Mouse (Mus musculus) hindbrain, embryonic 16.5 days (tissue): ENCODE data around the gene Inpp4b. TPM values are rescaled to one million over a fixed set of nuclear protein-coding genes. Genes with fewer than 3 reads are reported as not detected.
A peak's percentile ranks its signal among the peaks of the same experiment; 100 is the strongest.
"Not testable (repeated sequence)": the region's sequence is repeated elsewhere in the genome, so short reads cannot be mapped to it uniquely, and the experiment has no call there.

Experiments
- ATAC-seq: fragments of 200-750 bp; cut with Nextera tagmentation; 2 replicates; pipeline ENCODE4 v1.8.0; 2017; ENCODE audit warnings: moderate TSS enrichment, moderate library complexity
- H3K27ac ChIP-seq: fragments of 300-500 bp; sonication (generic); 2 replicates; pipeline ENCODE4 v1.5.1; 2014; ENCODE audit warnings: low read depth, mild to moderate bottlenecking, control low read depth, low read length, moderate library complexity
- H3K27me3 ChIP-seq: fragments of 300-500 bp; sonication (generic); replicated peaks from 2 replicates; pipeline ENCODE4 v1.6.1; 2014; ENCODE audit warnings: low read length; ENCODE audit not compliant: control insufficient read depth, insufficient read depth
- H3K36me3 ChIP-seq: fragments of 300-500 bp; sonication (generic); 2 replicates; pipeline ENCODE4 v1.6.1; 2014; ENCODE audit warnings: mild to moderate bottlenecking, low read length, moderate library complexity, mixed read lengths; ENCODE audit not compliant: control insufficient read depth, insufficient read depth
- H3K4me1 ChIP-seq: fragments of 300-500 bp; sonication (generic); 2 replicates; pipeline ENCODE4 v1.6.1; 2014; ENCODE audit warnings: low read depth, low read length; ENCODE audit not compliant: control insufficient read depth, insufficient read depth
- H3K4me2 ChIP-seq: fragments of 300-500 bp; sonication (generic); 2 replicates; pipeline ENCODE4 v1.6.1; 2014; ENCODE audit warnings: mild to moderate bottlenecking, low read length, control low read depth, moderate library complexity
- H3K4me3 ChIP-seq: fragments of 300-500 bp; sonication (generic); 2 replicates; pipeline ENCODE4 v1.5.1; 2014; ENCODE audit warnings: mild to moderate bottlenecking, low read length, control low read depth, moderate library complexity
- H3K9ac ChIP-seq: fragments of 300-500 bp; sonication (generic); 2 replicates; pipeline ENCODE4 v1.6.1; 2014; ENCODE audit warnings: low read depth, mild to moderate bottlenecking, control low read depth, low read length, moderate library complexity
- H3K9me3 ChIP-seq: fragments of 300-500 bp; sonication (generic); 2 replicates; pipeline ENCODE4 v1.6.1; 2014; ENCODE audit warnings: mild to moderate bottlenecking, low read length, moderate library complexity; ENCODE audit not compliant: control insufficient read depth
- WGBS: fragments of 180-500 bp; shearing (Covaris S2); extraction: QIAGEN DNeasy Blood & Tissue Kit; methylation state at CpG from one replicate; pipeline ENCODE4 v1.1.7; 2014; 5-methylcytosine and 5-hydroxymethylcytosine counted together
- polyA plus RNA-seq: library from polyadenylated mRNA; unstranded; fragments of >200 nt; fragmentation: Nextera tagmentation; extraction: Ambion mirVana; gene quantifications from 2 replicates; pipeline ENCODE4 v1.2.1, GENCODE M21; 2015

Inpp4b gene
- polyA plus RNA-seq, 1 experiment from 2014 or later, result 13.6 TPM

DNA sequence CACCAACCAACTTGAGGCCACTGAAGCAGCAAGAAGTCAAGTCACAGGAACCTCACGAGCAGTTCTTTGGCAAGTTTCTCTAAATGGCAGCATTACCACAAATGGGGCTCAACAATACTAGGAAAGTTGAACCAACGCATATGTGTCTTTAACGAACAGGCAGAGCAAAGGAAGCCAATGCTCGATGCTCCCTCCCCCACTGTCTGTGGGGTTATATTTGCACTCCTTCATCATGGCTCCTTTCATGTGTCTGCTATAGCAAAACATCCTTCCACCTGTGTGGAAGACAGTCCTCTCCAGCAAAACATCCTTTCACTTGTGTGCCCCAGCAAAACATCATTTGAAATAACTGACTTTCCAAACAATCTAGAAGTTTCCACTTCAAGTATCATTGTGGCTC, 440.4 kb downstream of the Inpp4b start:
- Histone ChIP-seq H3K27ac (no peak overlapping the region), H3K4me2 (no peak overlapping the region), H3K36me3 (no peaks in the 10 kb centered on the region), H3K9me3 (no peaks in the 10 kb centered on the region), H3K27me3 (no peaks in the 10 kb centered on the region; the same call in 1 of the 2 replicates), H3K4me1 (no peaks in the 10 kb centered on the region), H3K9ac (no peak overlapping the region), H3K4me3 (no peak overlapping the region)
- no peak for ATAC-seq
- WGBS, result 88% methylated on average over 4 of the region's 4 CpGs

DNA sequence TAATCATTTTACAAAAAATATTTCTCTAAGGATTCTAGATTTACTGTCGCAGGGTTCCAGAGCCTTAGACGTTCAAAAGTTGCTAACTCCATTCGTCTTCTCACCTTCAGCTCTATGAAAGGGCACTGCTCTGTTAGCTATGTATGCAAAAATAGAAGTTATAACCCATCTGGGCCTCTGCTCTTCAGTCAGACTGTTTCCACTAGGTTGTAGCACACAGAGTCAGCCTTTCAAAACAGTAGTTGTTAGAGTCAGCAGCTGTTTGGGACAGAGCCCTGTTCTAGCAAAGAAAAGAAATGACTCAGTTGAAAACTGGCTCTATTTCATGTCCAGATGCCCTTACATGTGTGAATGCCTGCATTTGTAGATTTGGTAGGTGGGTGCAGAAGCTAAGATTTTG, 442.4 kb downstream of the Inpp4b start:
- no peak for ATAC-seq
- 87% methylated on average over 3 of the region's 3 CpGs for WGBS

DNA sequence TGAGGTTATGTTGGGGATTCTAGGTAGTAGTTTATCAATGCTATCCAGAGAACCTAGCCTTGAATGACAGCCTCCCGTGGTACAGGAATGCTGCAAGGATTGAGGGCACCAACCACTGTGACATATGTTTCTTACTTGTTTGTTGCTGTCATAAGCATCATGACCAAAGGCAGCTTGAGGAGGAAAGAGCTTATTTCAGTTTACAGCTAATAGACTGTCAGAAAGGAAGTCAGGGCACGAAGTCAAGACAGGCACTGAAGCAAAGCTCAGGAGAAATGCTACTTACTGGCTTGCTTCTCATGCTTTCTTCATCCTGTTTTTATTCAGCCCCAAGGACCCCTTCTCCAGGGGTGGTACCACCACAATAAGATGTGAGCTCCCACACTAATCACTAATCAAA, 446.1 kb downstream of the Inpp4b start:
- WGBS, result 77% methylated on average over 2 of the region's 2 CpGs
- H3K36me3 ChIP-seq, result no peaks in the 10 kb centered on the region
- H3K4me2 ChIP-seq, result no peak overlapping the region
- no peak for ATAC-seq
- H3K9me3 ChIP-seq, result no peaks in the 10 kb centered on the region
- H3K4me1 ChIP-seq, result no peaks in the 10 kb centered on the region
- H3K9ac ChIP-seq, result no peak overlapping the region
- no peak overlapping the region for H3K27ac ChIP-seq
- no peaks in the 10 kb centered on the region; the same call in 1 of the 2 replicates for H3K27me3 ChIP-seq
- H3K4me3 ChIP-seq, result no peak overlapping the region

More for the DNA sequence above, 442.4 kb downstream of the Inpp4b start:
- no peaks in the 10 kb centered on the region for H3K9me3 ChIP-seq
- no peaks in the 10 kb centered on the region; the same call in 1 of the 2 replicates for H3K27me3 ChIP-seq
- H3K4me2 ChIP-seq, result no peak overlapping the region
- H3K4me1 ChIP-seq, result no peaks in the 10 kb centered on the region
- no peak overlapping the region for H3K4me3 ChIP-seq
- no peaks in the 10 kb centered on the region for H3K36me3 ChIP-seq
- H3K9ac ChIP-seq, result no peak overlapping the region
- no peak overlapping the region for H3K27ac ChIP-seq

DNA sequence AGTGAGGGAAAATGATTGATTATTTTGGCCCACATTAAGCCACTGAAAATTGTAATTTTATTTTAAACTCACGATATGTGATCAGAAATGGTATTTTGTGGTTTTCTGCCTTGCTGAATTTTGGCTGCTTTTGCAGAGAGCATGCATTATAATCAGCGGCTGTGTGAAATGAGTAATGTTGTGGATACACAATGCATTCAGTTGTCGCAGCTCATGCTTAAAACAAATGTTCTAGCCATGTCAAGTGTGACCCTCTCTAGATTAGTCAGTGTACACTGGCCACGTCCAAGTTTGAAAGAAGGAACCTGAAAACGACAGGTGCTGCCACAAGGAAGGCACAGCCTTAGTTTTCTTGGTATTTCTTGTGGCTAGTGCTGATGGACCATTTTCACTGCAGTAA, 450.3 kb downstream of the Inpp4b start:
- Histone ChIP-seq H3K4me3 (no peak overlapping the region), H3K27me3 (no peaks in the 10 kb centered on the region), H3K9ac (no peak overlapping the region), H3K4me2 (no peak overlapping the region), H3K36me3 (no peaks in the 10 kb centered on the region), H3K9me3 (no peaks in the 10 kb centered on the region), H3K4me1 (no peaks in the 10 kb centered on the region), H3K27ac (no peak overlapping the region)
- WGBS, result 55% methylated on average over 5 of the region's 5 CpGs
- no peak for ATAC-seq

DNA sequence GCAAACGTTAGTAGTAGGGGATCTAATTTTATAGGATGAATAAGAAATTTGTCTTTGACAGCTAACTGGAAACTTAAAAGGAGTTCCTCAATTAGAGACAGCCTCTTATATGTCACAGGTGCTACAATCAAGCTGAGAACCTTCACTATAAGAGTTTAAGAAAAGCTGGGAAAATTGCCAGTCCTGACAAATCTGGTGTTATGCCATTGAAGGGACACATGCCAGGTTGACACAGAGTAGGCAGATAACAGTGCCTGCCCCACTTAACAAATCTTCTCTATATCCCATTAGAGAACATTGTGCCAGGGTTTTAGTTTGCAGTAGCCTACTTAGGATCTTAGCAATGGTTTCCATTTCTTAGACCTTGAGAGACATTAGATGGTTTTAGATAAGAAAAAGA, 456.1 kb downstream of the Inpp4b start:
- Histone ChIP-seq H3K27ac (no peak overlapping the region), H3K4me1 (no peaks in the 10 kb centered on the region), H3K4me2 (no peak overlapping the region), H3K27me3 (no peaks in the 10 kb centered on the region), H3K36me3 (no peaks in the 10 kb centered on the region), H3K4me3 (no peak overlapping the region), H3K9me3 (no peaks in the 10 kb centered on the region), H3K9ac (no peak overlapping the region)
- no peak for ATAC-seq
- WGBS, result 68% methylated on average over 1 of the region's 1 CpGs

DNA sequence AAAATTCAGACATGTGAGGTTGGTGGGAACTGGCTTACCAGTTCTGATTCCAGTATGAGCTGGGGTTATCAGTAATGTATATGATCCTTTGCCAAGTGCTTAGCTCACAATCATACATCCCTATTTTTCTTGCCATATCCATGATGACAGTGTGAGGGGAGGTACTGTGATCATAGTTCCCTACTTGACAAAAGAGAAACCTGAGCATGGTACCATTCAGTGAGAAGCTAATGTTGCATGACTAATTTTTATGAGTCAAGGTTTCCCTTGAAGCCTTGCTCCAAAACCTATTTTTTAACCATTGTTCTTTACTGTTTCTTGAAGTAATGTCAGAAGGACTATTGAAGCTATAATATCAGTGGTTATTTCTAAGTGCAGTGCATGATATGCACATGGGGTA, 458.4 kb downstream of the Inpp4b start:
- no peak overlapping the region for H3K4me2 ChIP-seq
- H3K4me3 ChIP-seq, result no peak overlapping the region
- no peaks in the 10 kb centered on the region for H3K27me3 ChIP-seq
- no peak overlapping the region for H3K27ac ChIP-seq
- no peak for ATAC-seq
- H3K4me1 ChIP-seq, result no peaks in the 10 kb centered on the region
- H3K36me3 ChIP-seq, result no peaks in the 10 kb centered on the region
- H3K9me3 ChIP-seq, result no peaks in the 10 kb centered on the region
- H3K9ac ChIP-seq, result no peak overlapping the region

DNA sequence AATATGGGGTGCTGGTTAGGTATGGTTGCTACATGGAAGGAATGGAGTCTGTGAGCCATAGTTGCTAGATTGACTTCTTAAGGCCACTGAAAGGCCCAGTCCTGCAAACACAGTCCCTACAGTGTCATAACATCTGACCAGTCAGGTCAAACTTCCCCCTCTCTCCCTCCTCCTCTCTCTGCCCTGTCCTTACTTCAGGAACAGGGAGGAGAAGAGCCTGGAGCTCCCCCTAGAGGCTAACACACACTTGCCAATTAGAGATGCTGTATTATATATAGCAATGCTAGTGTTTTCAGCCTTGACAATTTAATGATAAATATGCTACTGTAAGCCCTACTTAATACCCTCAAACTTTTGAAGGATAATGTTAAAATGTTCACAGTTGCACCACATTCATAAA, 464.4 kb downstream of the Inpp4b start:
- ATAC-seq, result peak; percentile 82
- Histone ChIP-seq H3K4me2 (no peak overlapping the region), H3K36me3 (no peaks in the 10 kb centered on the region), H3K4me1 (no peaks in the 10 kb centered on the region), H3K4me3 (no peak overlapping the region), H3K9ac (no peak overlapping the region), H3K9me3 (no peaks in the 10 kb centered on the region), H3K27ac (no peak overlapping the region), H3K27me3 (no peaks in the 10 kb centered on the region)

DNA sequence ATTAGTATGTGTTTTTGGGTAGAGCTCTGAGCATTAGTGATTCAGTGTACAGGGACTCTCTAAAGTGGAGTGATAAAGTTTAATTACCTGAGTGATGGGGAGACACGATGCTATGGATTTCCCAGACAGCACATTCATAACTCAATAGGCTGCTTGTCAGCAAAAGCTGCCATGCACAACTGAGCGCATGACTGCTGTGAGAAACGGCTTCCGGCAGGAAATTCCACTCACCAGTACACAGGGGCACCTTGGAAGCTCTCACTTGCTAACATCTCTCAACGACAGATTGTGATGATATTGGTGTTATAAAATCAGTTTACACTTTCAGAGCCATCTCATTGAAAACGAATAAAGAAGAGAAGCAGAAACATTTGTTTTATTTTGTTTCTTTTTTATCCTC, 465.2 kb downstream of the Inpp4b start:
- Histone ChIP-seq H3K9ac (no peak overlapping the region), H3K36me3 (no peaks in the 10 kb centered on the region), H3K27me3 (no peaks in the 10 kb centered on the region), H3K4me1 (no peaks in the 10 kb centered on the region), H3K9me3 (no peaks in the 10 kb centered on the region), H3K27ac (no peak overlapping the region), H3K4me2 (no peak overlapping the region), H3K4me3 (no peak overlapping the region)
- peak; percentile 38; the same call in 1 of the 2 replicates for ATAC-seq
- WGBS, result 50% methylated on average over 6 of the region's 6 CpGs

DNA sequence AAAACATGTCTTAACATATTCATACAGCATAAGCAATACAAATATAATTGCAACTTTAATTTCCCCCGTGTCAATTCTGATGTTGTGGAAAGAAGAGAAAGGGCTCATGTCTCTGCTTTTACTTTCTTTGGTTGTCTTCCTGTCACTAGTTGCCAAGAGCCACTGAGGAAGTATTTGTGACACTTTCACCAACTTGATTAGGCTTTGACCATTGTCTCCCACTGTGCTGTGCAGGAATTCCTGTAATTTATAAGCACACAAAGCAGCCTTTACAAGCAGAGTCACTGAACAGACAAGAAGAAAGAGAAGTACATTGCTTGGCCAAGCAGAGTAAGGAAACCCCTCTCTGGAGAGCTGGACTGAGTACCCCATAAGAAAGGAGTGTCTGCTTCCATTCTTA, 466.1 kb downstream of the Inpp4b start:
- no peak overlapping the region for H3K4me2 ChIP-seq
- no peak for ATAC-seq
- no peak overlapping the region for H3K4me3 ChIP-seq
- WGBS, result 44% methylated on average over 1 of the region's 1 CpGs
- H3K4me1 ChIP-seq, result no peaks in the 10 kb centered on the region
- H3K9ac ChIP-seq, result no peak overlapping the region
- no peaks in the 10 kb centered on the region for H3K27me3 ChIP-seq
- H3K36me3 ChIP-seq, result no peaks in the 10 kb centered on the region
- H3K9me3 ChIP-seq, result no peaks in the 10 kb centered on the region
- H3K27ac ChIP-seq, result no peak overlapping the region

DNA sequence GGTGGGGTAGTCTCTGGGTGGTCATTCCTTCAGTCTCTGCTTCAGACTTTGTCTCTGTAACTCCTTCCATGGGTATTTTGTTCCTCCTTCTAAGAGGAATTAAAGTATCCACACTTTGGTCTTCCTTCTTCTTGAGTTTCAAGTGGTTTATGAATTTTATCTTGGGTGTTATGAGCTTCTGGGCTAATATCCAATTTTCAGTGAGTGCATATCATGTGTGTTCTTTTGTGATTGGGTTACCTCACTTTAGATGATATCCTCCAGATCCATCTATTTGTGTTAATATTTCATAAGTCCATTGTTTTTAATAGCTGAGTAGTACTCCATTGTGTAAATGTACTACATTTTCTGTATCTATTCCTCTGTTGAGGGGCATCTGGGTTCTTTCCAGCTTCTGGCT, 467.1 kb downstream of the Inpp4b start:
- not testable (repeated sequence) for H3K9ac ChIP-seq, H3K4me3 ChIP-seq, H3K4me1 ChIP-seq, H3K36me3 ChIP-seq, ATAC-seq, H3K4me2 ChIP-seq, H3K9me3 ChIP-seq, H3K27ac ChIP-seq, H3K27me3 ChIP-seq
